Mouse (Mus musculus): ENCODE results near the gene Ube2d3.

The Ube2d3 gene

GRCm38 (mm10) chr3:135437758-135438495 lies at the start of gene Ube2d3:
Gene Ube2d3, plus strand, starts transcription at chr3:135438149.
- DNase-seq (ENCODE audit: low read depth, low spot score) = peak; percentile 100

- DNase-seq (ENCODE audit: low read depth, low spot score) = no peak
Observed at GRCm38 (mm10) chr3:135393186-135393585, 44.8 kb upstream of the Ube2d3 start.

- no peak for DNase-seq (ENCODE audit: low read depth, low spot score)
Observed at GRCm38 (mm10) chr3:135395085-135395484, 42.9 kb upstream of the Ube2d3 start.

- no peak for DNase-seq (ENCODE audit: low read depth, low spot score)
Observed at GRCm38 (mm10) chr3:135396081-135396480, 41.9 kb upstream of the Ube2d3 start.

GRCm38 (mm10) chr3:135397112-135397511 lies 40.8 kb upstream of the Ube2d3 start:
- no peak for DNase-seq (ENCODE audit: low read depth, low spot score)

GRCm38 (mm10) chr3:135402201-135402658 lies 35.7 kb upstream of the Ube2d3 start:
- peak; percentile 72 for DNase-seq (ENCODE audit: low read depth, low spot score)

- no peak for DNase-seq (ENCODE audit: low read depth, low spot score)
Observed at GRCm38 (mm10) chr3:135403211-135403610, 34.7 kb upstream of the Ube2d3 start.

GRCm38 (mm10) chr3:135403856-135404255 lies 34.1 kb upstream of the Ube2d3 start:
- DNase-seq (ENCODE audit: low read depth, low spot score) = no peak

- DNase-seq (ENCODE audit: low read depth, low spot score) = no peak
Observed at GRCm38 (mm10) chr3:135404599-135404998, 33.4 kb upstream of the Ube2d3 start.

- DNase-seq (ENCODE audit: low read depth, low spot score) = no peak
Observed at GRCm38 (mm10) chr3:135407351-135407750, 30.6 kb upstream of the Ube2d3 start.

- DNase-seq (ENCODE audit: low read depth, low spot score) = no peak
Observed at GRCm38 (mm10) chr3:135409219-135409618, 28.7 kb upstream of the Ube2d3 start.

- DNase-seq (ENCODE audit: low read depth, low spot score) = no peak
Observed at GRCm38 (mm10) chr3:135411056-135411455, 26.9 kb upstream of the Ube2d3 start.

- DNase-seq (ENCODE audit: low read depth, low spot score) = no peak
Observed at GRCm38 (mm10) chr3:135411824-135412223, 26.1 kb upstream of the Ube2d3 start.

GRCm38 (mm10) chr3:135417245-135417644 lies 20.7 kb upstream of the Ube2d3 start:
- DNase-seq (ENCODE audit: low read depth, low spot score) = no peak

GRCm38 (mm10) chr3:135417799-135418198 lies 20.1 kb upstream of the Ube2d3 start:
- no peak for DNase-seq (ENCODE audit: low read depth, low spot score)

GRCm38 (mm10) chr3:135420542-135421309 lies 17.2 kb upstream of the Ube2d3 start:
- DNase-seq (ENCODE audit: low read depth, low spot score) = no peak

GRCm38 (mm10) chr3:135421310-135421594 lies 16.7 kb upstream of the Ube2d3 start:
- DNase-seq (ENCODE audit: low read depth, low spot score) = no peak

GRCm38 (mm10) chr3:135422232-135422855 lies 15.6 kb upstream of the Ube2d3 start:
- no peak for DNase-seq (ENCODE audit: low read depth, low spot score)

- DNase-seq (ENCODE audit: low read depth, low spot score) = peak; percentile 88
Observed at GRCm38 (mm10) chr3:135422856-135423607, 14.9 kb upstream of the Ube2d3 start.

- DNase-seq (ENCODE audit: low read depth, low spot score) = no peak
Observed at GRCm38 (mm10) chr3:135423608-135424212, 14.2 kb upstream of the Ube2d3 start, which contains the start of gene Cisd2. Gene Cisd2, minus strand, starts transcription at chr3:135423925.

GRCm38 (mm10) chr3:135436901-135437616 lies 890 bp upstream of the Ube2d3 start:
- no peak for DNase-seq (ENCODE audit: low read depth, low spot score)

Data from skeletal muscle tissue, adult 2 months (tissue).